Mouse (Mus musculus) thymus, postnatal 4 days (tissue): Measurements from ENCODE around the gene Rab11fip4.
A peak's percentile ranks its signal among the peaks of the same experiment; 100 is the strongest.

Experiments used
- DNase-seq: peaks from one replicate; pipeline ENCODE4 v3.0.0; 2021

Gene Rab11fip4

GRCm38 (mm10) chr11:79590664-79591590 is at the start of gene Rab11fip4:
Gene Rab11fip4 (plus strand): TSS chr11:79591212.
- peak; percentile 79 for DNase-seq

GRCm38 (mm10) chr11:79552622-79553021 is 38.4 kb upstream of the Rab11fip4 start:
- no peak for DNase-seq

GRCm38 (mm10) chr11:79560536-79560935 is 30.5 kb upstream of the Rab11fip4 start:
- no peak for DNase-seq

- no peak for DNase-seq
Observed at GRCm38 (mm10) chr11:79563493-79563892, 27.5 kb upstream of the Rab11fip4 start.

GRCm38 (mm10) chr11:79566947-79567346 is 24.1 kb upstream of the Rab11fip4 start:
- no peak for DNase-seq

- DNase-seq: no peak
Observed at GRCm38 (mm10) chr11:79568197-79568911, 22.7 kb upstream of the Rab11fip4 start.

GRCm38 (mm10) chr11:79570319-79570718 is 20.7 kb upstream of the Rab11fip4 start:
- no peak for DNase-seq

GRCm38 (mm10) chr11:79573836-79574235 is 17.2 kb upstream of the Rab11fip4 start:
- DNase-seq: no peak

- DNase-seq: no peak
Observed at GRCm38 (mm10) chr11:79575383-79576073, 15.5 kb upstream of the Rab11fip4 start.

- DNase-seq: peak; percentile 90
Observed at GRCm38 (mm10) chr11:79577741-79578140, 13.3 kb upstream of the Rab11fip4 start.

- DNase-seq: no peak
Observed at GRCm38 (mm10) chr11:79580660-79581059, 10.4 kb upstream of the Rab11fip4 start.

- DNase-seq: no peak
Observed at GRCm38 (mm10) chr11:79581257-79581656, 9.8 kb upstream of the Rab11fip4 start.

- peak; percentile 79 for DNase-seq
Observed at GRCm38 (mm10) chr11:79584191-79584590, 6.8 kb upstream of the Rab11fip4 start.

- peak; percentile 77 for DNase-seq
Observed at GRCm38 (mm10) chr11:79589317-79590075, 1.5 kb upstream of the Rab11fip4 start.

GRCm38 (mm10) chr11:79591591-79591975 is 571 bp downstream of the Rab11fip4 start:
- DNase-seq: no peak

- DNase-seq: peak; percentile 50
Observed at GRCm38 (mm10) chr11:79593495-79593894, 2.5 kb downstream of the Rab11fip4 start.

GRCm38 (mm10) chr11:79610454-79610853 is 19.4 kb downstream of the Rab11fip4 start:
- no peak for DNase-seq

GRCm38 (mm10) chr11:79611011-79611666 is 20.1 kb downstream of the Rab11fip4 start:
- peak; percentile 65 for DNase-seq

- DNase-seq: peak; percentile 83
Observed at GRCm38 (mm10) chr11:79612046-79612600, 21.1 kb downstream of the Rab11fip4 start.

GRCm38 (mm10) chr11:79613084-79613483 is 22.1 kb downstream of the Rab11fip4 start:
- DNase-seq: peak; percentile 41

- peak; percentile 57 for DNase-seq
Observed at GRCm38 (mm10) chr11:79613711-79614110, 22.7 kb downstream of the Rab11fip4 start.
